Mouse (Mus musculus): ENCODE measurements at regions not wholly inside any gene's neighbourhood (a gene's known extent, or its start where the extent isn't known, plus 50 kb on each side); places are given as distances from the start of the nearest gene placed in this dataset.
"Not testable (repeated sequence)": the region's sequence is repeated elsewhere in the genome, so short reads cannot be mapped to it uniquely, and the experiment has no call there.

GRCm38 (mm10) chr1:113550172-113550571 is 1685.5 kb upstream of the Dsel start:
- DNase-seq (ENCODE audit: low spot score in 2 of 2) = no peak

- DNase-seq (ENCODE audit: low spot score in 2 of 2) = no peak
Observed at GRCm38 (mm10) chr1:113539981-113540380, 1675.3 kb upstream of the Dsel start.

GRCm38 (mm10) chr1:113530553-113530952 is 1665.8 kb upstream of the Dsel start:
- no peak for DNase-seq (ENCODE audit: low spot score in 2 of 2)

- DNase-seq (ENCODE audit: low spot score in 2 of 2) = no peak
Observed at GRCm38 (mm10) chr1:113495987-113496386, 1631.3 kb upstream of the Dsel start.

- no peak for DNase-seq (ENCODE audit: low spot score in 2 of 2)
Observed at GRCm38 (mm10) chr1:113490243-113491003, 1625.7 kb upstream of the Dsel start.

- no peak for DNase-seq (ENCODE audit: low spot score in 2 of 2)
Observed at GRCm38 (mm10) chr1:113456538-113457273, 1592.0 kb upstream of the Dsel start.

GRCm38 (mm10) chr1:113433701-113434100 is 1569.0 kb upstream of the Dsel start:
- no peak for DNase-seq (ENCODE audit: low spot score in 2 of 2)

- no peak for DNase-seq (ENCODE audit: low spot score in 2 of 2)
Observed at GRCm38 (mm10) chr1:113431266-113431665, 1566.5 kb upstream of the Dsel start.

GRCm38 (mm10) chr1:113412858-113413257 is 1548.1 kb upstream of the Dsel start:
- no peak for DNase-seq (ENCODE audit: low spot score in 2 of 2)

GRCm38 (mm10) chr1:113395267-113395824 is 1530.6 kb upstream of the Dsel start:
- no peak for DNase-seq (ENCODE audit: low spot score in 2 of 2)

GRCm38 (mm10) chr1:113394326-113394725 is 1529.6 kb upstream of the Dsel start:
- not testable (repeated sequence) for DNase-seq (ENCODE audit: low spot score in 2 of 2)

- DNase-seq (ENCODE audit: low spot score in 2 of 2) = no peak
Observed at GRCm38 (mm10) chr1:113392962-113393361, 1528.2 kb upstream of the Dsel start.

- no peak for DNase-seq (ENCODE audit: low spot score in 2 of 2)
Observed at GRCm38 (mm10) chr1:113389920-113390319, 1525.2 kb upstream of the Dsel start.

- no peak for DNase-seq (ENCODE audit: low spot score in 2 of 2)
Observed at GRCm38 (mm10) chr1:113384888-113385430, 1520.2 kb upstream of the Dsel start.

GRCm38 (mm10) chr1:113383717-113384116 is 1519.0 kb upstream of the Dsel start:
- no peak for DNase-seq (ENCODE audit: low spot score in 2 of 2)

GRCm38 (mm10) chr1:113372679-113373078 is 1508.0 kb upstream of the Dsel start:
- no peak for DNase-seq (ENCODE audit: low spot score in 2 of 2)

GRCm38 (mm10) chr1:113358242-113358641 is 1493.5 kb upstream of the Dsel start:
- DNase-seq (ENCODE audit: low spot score in 2 of 2) = no peak

GRCm38 (mm10) chr1:113308037-113308436 is 1443.3 kb upstream of the Dsel start:
- no peak for DNase-seq (ENCODE audit: low spot score in 2 of 2)

- DNase-seq (ENCODE audit: low spot score in 2 of 2) = peak; percentile 19 to 44
Observed at GRCm38 (mm10) chr1:113297807-113298206, 1433.1 kb upstream of the Dsel start.

- DNase-seq (ENCODE audit: low spot score in 2 of 2) = no peak
Observed at GRCm38 (mm10) chr1:113288242-113288641, 1423.5 kb upstream of the Dsel start.

- no peak for DNase-seq (ENCODE audit: low spot score in 2 of 2)
Observed at GRCm38 (mm10) chr1:113284122-113284521, 1419.4 kb upstream of the Dsel start.

GRCm38 (mm10) chr1:113259421-113259820 is 1394.7 kb upstream of the Dsel start:
- no peak for DNase-seq (ENCODE audit: low spot score in 2 of 2)
